Mouse (Mus musculus) spleen, embryonic (tissue): ENCODE data around the gene Usp7.

ENCODE experiments used
- CTCF ChIA-PET: fragments of 350-600 bp; sonication (Branson Sonifier 250); formaldehyde crosslinking; loops from one replicate; lab custom pipeline; 2022; lab: Charles Lee

The Usp7 gene

GRCm38 (mm10) chr16:8791949-8792557 lies at the start of gene Usp7:
Gene Usp7 (minus strand): TSS chr16:8792308.
- CTCF ChIA-PET: no interaction called here

- CTCF ChIA-PET: no interaction called here
Measured at GRCm38 (mm10) chr16:8840557-8840956, 48.4 kb upstream of the Usp7 start.

- CTCF ChIA-PET: no interaction called here
Measured at GRCm38 (mm10) chr16:8838921-8839320, 46.8 kb upstream of the Usp7 start.

- CTCF ChIA-PET: no interaction called here
Measured at GRCm38 (mm10) chr16:8837595-8837994, 45.5 kb upstream of the Usp7 start.

- CTCF ChIA-PET: no interaction called here
Measured at GRCm38 (mm10) chr16:8836876-8837275, 44.8 kb upstream of the Usp7 start.

- CTCF ChIA-PET: interaction anchor here (0.6 kb wide), 1 partner anchor 119 kb away, joined by 5 read pairs; no protein-coding TSS in a partner anchor
Measured at GRCm38 (mm10) chr16:8831241-8831640, 39.1 kb upstream of the Usp7 start.

GRCm38 (mm10) chr16:8830431-8831211 lies 38.5 kb upstream of the Usp7 start:
- CTCF ChIA-PET: interaction anchor here (0.6 kb wide), 2 partner anchors 58 to 119 kb away, joined by 3 to 5 read pairs; no protein-coding TSS in a partner anchor

- CTCF ChIA-PET: no interaction called here
Measured at GRCm38 (mm10) chr16:8829564-8830359, 37.7 kb upstream of the Usp7 start, which contains the start of gene 1810013L24Rik. Gene 1810013L24Rik (plus strand): TSS chr16:8830100.

GRCm38 (mm10) chr16:8828636-8829563 lies 36.8 kb upstream of the Usp7 start:
- CTCF ChIA-PET: no interaction called here

- CTCF ChIA-PET: no interaction called here
Measured at GRCm38 (mm10) chr16:8827366-8827765, 35.3 kb upstream of the Usp7 start.

- CTCF ChIA-PET: no interaction called here
Measured at GRCm38 (mm10) chr16:8823661-8824060, 31.6 kb upstream of the Usp7 start.

- CTCF ChIA-PET: no interaction called here
Measured at GRCm38 (mm10) chr16:8822586-8822985, 30.5 kb upstream of the Usp7 start.

- CTCF ChIA-PET: no interaction called here
Measured at GRCm38 (mm10) chr16:8821429-8821828, 29.3 kb upstream of the Usp7 start.

GRCm38 (mm10) chr16:8817872-8818271 lies 25.8 kb upstream of the Usp7 start:
- CTCF ChIA-PET: no interaction called here

- CTCF ChIA-PET: interaction anchor here (0.6 kb wide), 1 partner anchor 94 kb away, joined by 3 read pairs; no protein-coding TSS in a partner anchor
Measured at GRCm38 (mm10) chr16:8810399-8811127, 18.5 kb upstream of the Usp7 start.

GRCm38 (mm10) chr16:8806703-8807102 lies 14.6 kb upstream of the Usp7 start:
- CTCF ChIA-PET: interaction anchor here (0.7 to 1.3 kb wide), 3 partner anchors 9 to 62 kb away, joined by 3 to 5 read pairs (median 3); no protein-coding TSS in a partner anchor

GRCm38 (mm10) chr16:8795906-8796305 lies 3.8 kb upstream of the Usp7 start:
- CTCF ChIA-PET: interaction anchor here (0.7 kb wide), 1 partner anchor 307 kb away, joined by 4 read pairs; no protein-coding TSS in a partner anchor

- CTCF ChIA-PET: no interaction called here
Measured at GRCm38 (mm10) chr16:8794952-8795351, 2.8 kb upstream of the Usp7 start.

- CTCF ChIA-PET: no interaction called here
Measured at GRCm38 (mm10) chr16:8790886-8791285, 1.2 kb downstream of the Usp7 start.

GRCm38 (mm10) chr16:8784753-8785152 lies 7.4 kb downstream of the Usp7 start:
- CTCF ChIA-PET: no interaction called here
